Mouse (Mus musculus): Measurements from ENCODE around the gene Gm13288. TPM values are rescaled to one million over a fixed set of nuclear protein-coding genes. Genes with fewer than 3 reads are reported as not detected.

Gene Gm13288
- polyA plus RNA-seq, 1 experiment from 2014 or later = not detected

Other genes starting within 250 kb of the Gm13288 start
- not detected in 2 replicates for gene Ifna15, start 247.3 kb upstream of the Gm13288 start, polyA plus RNA-seq (2021; fragmentation: Nextera tagmentation)
- not detected in 2 replicates for gene Ifna14, start 233.7 kb upstream of the Gm13288 start, polyA plus RNA-seq (2021; fragmentation: Nextera tagmentation)
- gene Ifna9, start 213.1 kb upstream of the Gm13288 start, polyA plus RNA-seq (2021; fragmentation: Nextera tagmentation) = not detected in 2 replicates
- gene Ifna12, start 202.2 kb upstream of the Gm13288 start, polyA plus RNA-seq (2021; fragmentation: Nextera tagmentation) = not detected in 2 replicates
- not detected in 2 replicates for gene C87499, start 171.1 kb upstream of the Gm13288 start, polyA plus RNA-seq (2021; fragmentation: Nextera tagmentation)
- gene Ifna13, start 161.1 kb upstream of the Gm13288 start, polyA plus RNA-seq (2021; fragmentation: Nextera tagmentation) = not detected in 2 replicates
- gene Ifna16, start 128.6 kb upstream of the Gm13288 start, polyA plus RNA-seq (2021; fragmentation: Nextera tagmentation) = not detected in 2 replicates
- not detected in 2 replicates for gene Ifna2, start 121.6 kb upstream of the Gm13288 start, polyA plus RNA-seq (2021; fragmentation: Nextera tagmentation)
- gene Ifnab, start 114.2 kb upstream of the Gm13288 start, polyA plus RNA-seq (2021; fragmentation: Nextera tagmentation) = not detected in 2 replicates
- gene Gm26566, start 83.7 kb upstream of the Gm13288 start, polyA plus RNA-seq (2021; fragmentation: Nextera tagmentation) = 1.8 and 2.6 TPM in 2 replicates
- gene Klhl9, start 83.1 kb upstream of the Gm13288 start, polyA plus RNA-seq (2021; fragmentation: Nextera tagmentation) = 60.6 and 82.7 TPM in 2 replicates
- not detected in 2 replicates for gene Gm13271, start 50.7 kb upstream of the Gm13288 start, polyA plus RNA-seq (2021; fragmentation: Nextera tagmentation)
- not detected in 2 replicates for gene Gm13283, start 45.4 kb upstream of the Gm13288 start, polyA plus RNA-seq (2021; fragmentation: Nextera tagmentation)
- gene Gm13290, start 31.7 kb upstream of the Gm13288 start, polyA plus RNA-seq (2021; fragmentation: Nextera tagmentation) = not detected in 2 replicates
- not detected in 2 replicates for gene Gm13289, start 28.6 kb upstream of the Gm13288 start, polyA plus RNA-seq (2021; fragmentation: Nextera tagmentation)
- gene Gm13272, start 25.7 kb upstream of the Gm13288 start, polyA plus RNA-seq (2021; fragmentation: Nextera tagmentation) = not detected in 2 replicates
- gene Ifnz, start 23.4 kb upstream of the Gm13288 start, polyA plus RNA-seq (2021; fragmentation: Nextera tagmentation) = not detected in 2 replicates
- not detected in 2 replicates for gene Gm13276, start 19.8 kb upstream of the Gm13288 start, polyA plus RNA-seq (2021; fragmentation: Nextera tagmentation)
- gene Gm13277, start 16.9 kb upstream of the Gm13288 start, polyA plus RNA-seq (2021; fragmentation: Nextera tagmentation) = not detected in 2 replicates
- not detected in 2 replicates for gene Gm13278, start 14.0 kb upstream of the Gm13288 start, polyA plus RNA-seq (2021; fragmentation: Nextera tagmentation)
- not detected in 2 replicates for gene Gm13275, start 11.0 kb upstream of the Gm13288 start, polyA plus RNA-seq (2021; fragmentation: Nextera tagmentation)
- not detected in 2 replicates for gene Gm13279, start 8.1 kb upstream of the Gm13288 start, polyA plus RNA-seq (2021; fragmentation: Nextera tagmentation)
- gene Gm13285, start 5.9 kb upstream of the Gm13288 start, polyA plus RNA-seq (2021; fragmentation: Nextera tagmentation) = not detected in 2 replicates
- gene Gm13287, start 2.3 kb upstream of the Gm13288 start, polyA plus RNA-seq (2021; fragmentation: Nextera tagmentation) = not detected in 2 replicates
- gene Ifna7, start 10.7 kb downstream of the Gm13288 start, polyA plus RNA-seq (2021; fragmentation: Nextera tagmentation) = not detected in 2 replicates
- gene Ifna11, start 14.4 kb downstream of the Gm13288 start, polyA plus RNA-seq (2021; fragmentation: Nextera tagmentation) = not detected in 2 replicates
- not detected in 2 replicates for gene Ifna6, start 21.9 kb downstream of the Gm13288 start, polyA plus RNA-seq (2021; fragmentation: Nextera tagmentation)
- gene Ifna5, start 30.0 kb downstream of the Gm13288 start, polyA plus RNA-seq (2021; fragmentation: Nextera tagmentation) = not detected in 2 replicates
- not detected in 2 replicates for gene Ifna4, start 36.3 kb downstream of the Gm13288 start, polyA plus RNA-seq (2021; fragmentation: Nextera tagmentation)
- not detected in 2 replicates for gene Ifna1, start 44.6 kb downstream of the Gm13288 start, polyA plus RNA-seq (2021; fragmentation: Nextera tagmentation)
- gene Ifne, start 74.7 kb downstream of the Gm13288 start, polyA plus RNA-seq (2021; fragmentation: Nextera tagmentation) = not detected in 2 replicates

Data from layer of hippocampus, adult 6 months (tissue).